Mouse (Mus musculus): ENCODE data around the gene Vamp1.

DNA sequence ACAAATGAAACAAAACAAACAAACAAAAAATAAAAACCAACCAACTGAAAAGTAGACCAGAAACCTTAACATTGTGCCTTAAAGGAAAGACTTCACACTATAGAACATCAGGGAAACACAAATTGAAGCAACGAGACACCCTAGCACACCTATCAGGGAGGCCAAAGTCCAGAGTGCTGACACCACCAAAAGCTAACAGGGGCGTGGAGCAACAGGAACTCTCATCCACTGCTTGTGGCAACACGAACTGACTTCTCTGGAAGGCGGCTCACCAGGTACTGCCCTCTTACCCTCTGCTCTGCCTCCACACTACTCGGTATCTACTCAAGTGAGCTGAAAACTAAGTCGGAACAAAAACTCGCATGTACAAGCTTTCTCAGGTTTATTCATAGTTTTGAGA lies 76.9 kb downstream of the Vamp1 start:
- TF ChIP-seq USF1 (IDR thresholded peaks at IDR 0.05; ENCODE audit: low read depth), result no peak
- TF ChIP-seq CTCF (IDR thresholded peaks at IDR 0.05; ENCODE audit: control insufficient read depth, insufficient read depth, insufficient read length), result no peak
- TF ChIP-seq FOSL1 (IDR thresholded peaks at IDR 0.05; ENCODE audit: insufficient read depth, low read length, poor library complexity, severe bottlenecking), result no peak
- TF ChIP-seq MYOD1 (IDR thresholded peaks at IDR 0.05; ENCODE audit: control insufficient read depth, insufficient read length, low read depth), result no peak
- TF ChIP-seq MAX (IDR thresholded peaks at IDR 0.05), result no peak
